In the genomic region with DNA sequence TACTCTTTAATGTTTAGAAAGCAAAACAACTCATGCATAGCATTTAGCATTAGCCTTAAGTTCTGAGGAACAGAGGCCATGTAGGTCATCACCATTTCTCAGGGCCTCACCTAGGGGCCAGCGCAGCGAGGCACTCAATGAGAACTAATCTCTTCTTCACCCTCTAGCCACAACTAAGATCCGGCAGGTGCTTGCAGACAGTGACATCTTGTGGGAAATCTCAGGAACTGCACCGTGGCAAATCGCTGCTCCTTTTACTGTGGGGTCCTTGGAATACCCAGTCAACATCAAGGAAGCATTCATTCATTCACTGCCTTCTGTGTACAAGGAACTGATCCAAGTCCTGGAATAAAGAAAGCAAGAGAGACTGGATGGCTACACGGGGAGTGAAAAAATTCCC, we compare ENCODE assay signal across 8 mouse cellular contexts. TPM values are rescaled to one million over a fixed set of nuclear protein-coding genes. Genes with fewer than 3 reads are reported as not detected.
DNase-seq lines count a peak whose midpoint lies in the region; ATAC-seq and TF ChIP-seq lines count a peak whose summit lies in the region.

No protein-coding gene starts in this region.

- no peaks in the 10 kb centered on the region for H3K36me3 ChIP-seq in hindbrain, embryonic 10.5 days
- H3K36me3 ChIP-seq in hindbrain, embryonic 13.5 days = no peaks in the 10 kb centered on the region
- no peaks in the 10 kb centered on the region for H3K36me3 ChIP-seq in forebrain, embryonic 10.5 days (replicated peaks)
- no peaks in the 10 kb centered on the region for H3K36me3 ChIP-seq in hindbrain, embryonic 14.5 days (replicated peaks; ENCODE audit: control insufficient read depth, insufficient read depth)
- no peaks in the 10 kb centered on the region for H3K36me3 ChIP-seq in midbrain, embryonic 14.5 days (ENCODE audit: control insufficient read depth, insufficient read depth, low read length)
- H3K36me3 ChIP-seq in spleen, adult 2 months (ENCODE audit: control insufficient read depth, insufficient read depth, low read length) = no peaks in the 10 kb centered on the region

- H3K27ac ChIP-seq in hindbrain, embryonic 10.5 days = no peak overlapping the region
- H3K27ac ChIP-seq in hindbrain, embryonic 13.5 days = no peak overlapping the region
- H3K27ac ChIP-seq in forebrain, embryonic 10.5 days = no peak overlapping the region
- H3K27ac ChIP-seq in hindbrain, embryonic 14.5 days = no peak overlapping the region
- H3K27ac ChIP-seq in midbrain, embryonic 14.5 days (replicated peaks; ENCODE audit: low read depth, low read length) = no peak overlapping the region
- no peak overlapping the region for H3K27ac ChIP-seq in spleen, adult 2 months (ENCODE audit: insufficient read depth, low read length)

- peak; percentile 85; the same call in 1 of the 2 replicates for TF ChIP-seq CTCF in spleen, adult 2 months (IDR thresholded peaks at IDR 0.05; ENCODE audit: extremely low read depth, insufficient read depth, insufficient read length, insufficient replicate concordance)

- H3K4me1 ChIP-seq in hindbrain, embryonic 10.5 days (replicated peaks) = peaks cover 17% of the 10 kb centered on the region
- H3K4me1 ChIP-seq in hindbrain, embryonic 13.5 days (replicated peaks) = peaks cover 8% of the 10 kb centered on the region
- H3K4me1 ChIP-seq in forebrain, embryonic 10.5 days = peaks cover 19% of the 10 kb centered on the region
- peaks cover 2% of the 10 kb centered on the region for H3K4me1 ChIP-seq in hindbrain, embryonic 14.5 days (replicated peaks; ENCODE audit: control insufficient read depth, insufficient read depth, low read length)
- no peaks in the 10 kb centered on the region for H3K4me1 ChIP-seq in midbrain, embryonic 14.5 days (ENCODE audit: control insufficient read depth, insufficient read depth, low read length)
- no peaks in the 10 kb centered on the region for H3K4me1 ChIP-seq in spleen, adult 2 months (ENCODE audit: control insufficient read depth, insufficient read depth, insufficient read length)

- no peak for TF ChIP-seq POLR2A in spleen, adult 2 months (IDR thresholded peaks at IDR 0.05; ENCODE audit: low read depth, low read length)

- ATAC-seq in hindbrain, embryonic 13.5 days (ENCODE audit: low FRiP score) = no peak
- no peak for ATAC-seq in hindbrain, embryonic 14.5 days (ENCODE audit: low FRiP score)
- ATAC-seq in midbrain, embryonic 14.5 days (ENCODE audit: low FRiP score, low TSS enrichment) = peak; percentile 46; the same call in 1 of the 2 replicates

- no peaks in the 10 kb centered on the region for H3K9me3 ChIP-seq in hindbrain, embryonic 10.5 days
- H3K9me3 ChIP-seq in hindbrain, embryonic 13.5 days = no peaks in the 10 kb centered on the region
- H3K9me3 ChIP-seq in forebrain, embryonic 10.5 days = no peaks in the 10 kb centered on the region
- H3K9me3 ChIP-seq in hindbrain, embryonic 14.5 days (ENCODE audit: control insufficient read depth, low read length) = no peaks in the 10 kb centered on the region
- no peaks in the 10 kb centered on the region for H3K9me3 ChIP-seq in midbrain, embryonic 14.5 days (ENCODE audit: control insufficient read depth, low read length)

- DNase-seq in hindbrain, embryonic 10.5 days (ENCODE audit: low spot score) = peak; percentile 81
- peak; percentile 88 for DNase-seq in brain, adult 2 months (ENCODE audit: low read depth, low spot score)
- DNase-seq in forebrain, embryonic 10.5 days (ENCODE audit: extremely low spot score, low spot score) = peak; percentile 76
- DNase-seq in hindbrain, embryonic 14.5 days (ENCODE audit: low spot score) = peak; percentile 86
- peak; percentile 73 to 80 for DNase-seq in left cerebral cortex, postnatal 25 days (ENCODE audit: low spot score in 2 of 2)
- peak; percentile 90 for DNase-seq in midbrain, embryonic 14.5 days
- peak; percentile 31 to 58 for DNase-seq in spleen, adult 2 months (ENCODE audit: low read depth in 1 of 2, low spot score in 2 of 2)

- intact Hi-C loops in left cerebral cortex, postnatal 25 days (cut with DNase I) = loop anchor here (1.0 to 5.0 kb wide), 4 partner anchors 91 to 146 kb away; a partner anchor contains a TSS

- 3% methylated on average over 6 of the region's 6 CpGs for WGBS in hindbrain, embryonic 10.5 days
- WGBS in hindbrain, embryonic 13.5 days = 3% methylated on average over 6 of the region's 6 CpGs
- WGBS in forebrain, embryonic 10.5 days = 2% methylated on average over 6 of the region's 6 CpGs
- WGBS in hindbrain, embryonic 14.5 days = 3% methylated on average over 6 of the region's 6 CpGs
- WGBS in midbrain, embryonic 14.5 days = 3% methylated on average over 6 of the region's 6 CpGs
- 6% methylated on average over 6 of the region's 6 CpGs for WGBS in spleen, adult 2 months

- H3K27me3 ChIP-seq in hindbrain, embryonic 10.5 days (ENCODE audit: insufficient read depth, poor library complexity, severe bottlenecking) = peaks cover 72% of the 10 kb centered on the region
- peaks cover 61% of the 10 kb centered on the region for H3K27me3 ChIP-seq in hindbrain, embryonic 13.5 days
- H3K27me3 ChIP-seq in forebrain, embryonic 10.5 days (ENCODE audit: poor library complexity, severe bottlenecking) = peaks cover 63% of the 10 kb centered on the region
- H3K27me3 ChIP-seq in hindbrain, embryonic 14.5 days (ENCODE audit: control insufficient read depth, insufficient read depth, low read length) = peaks cover 35% of the 10 kb centered on the region
- H3K27me3 ChIP-seq in midbrain, embryonic 14.5 days (ENCODE audit: control insufficient read depth, insufficient read depth, low read length) = peaks cover 24% of the 10 kb centered on the region
- no peaks in the 10 kb centered on the region for H3K27me3 ChIP-seq in spleen, adult 2 months (ENCODE audit: control insufficient read depth, insufficient read depth, low read length)

- H3K9ac ChIP-seq in hindbrain, embryonic 13.5 days = no peak overlapping the region
- H3K9ac ChIP-seq in hindbrain, embryonic 14.5 days = no peak overlapping the region
- no peak overlapping the region for H3K9ac ChIP-seq in midbrain, embryonic 14.5 days (replicated peaks; ENCODE audit: low read length)

- H3K4me3 ChIP-seq in hindbrain, embryonic 10.5 days = no peak overlapping the region
- no peak overlapping the region for H3K4me3 ChIP-seq in hindbrain, embryonic 13.5 days
- no peak overlapping the region for H3K4me3 ChIP-seq in forebrain, embryonic 10.5 days
- no peak overlapping the region for H3K4me3 ChIP-seq in hindbrain, embryonic 14.5 days (replicated peaks; ENCODE audit: low read length)
- H3K4me3 ChIP-seq in midbrain, embryonic 14.5 days (replicated peaks; ENCODE audit: low read depth, low read length) = no peak overlapping the region
- no peak overlapping the region for H3K4me3 ChIP-seq in spleen, adult 2 months (ENCODE audit: extremely low read depth, insufficient read depth, insufficient read length)

- H3K4me2 ChIP-seq in hindbrain, embryonic 13.5 days = no peak overlapping the region
- no peak overlapping the region for H3K4me2 ChIP-seq in hindbrain, embryonic 14.5 days (replicated peaks)
- no peak overlapping the region for H3K4me2 ChIP-seq in midbrain, embryonic 14.5 days (ENCODE audit: low read length)

RNA-seq across cellular contexts. Expression of a gene that starts 7.1 kb away (rescaled TPM):
- 13.4 and 14.3 TPM in 2 replicates for polyA plus RNA-seq in hindbrain, embryonic 10.5 days (2016; fragmentation: Nextera tagmentation; extraction: Ambion mirVana)
- 2.3 and 3.0 TPM in 2 replicates for polyA plus RNA-seq in hindbrain, embryonic 13.5 days (2015; fragmentation: Nextera tagmentation; extraction: Ambion mirVana)
- polyA plus RNA-seq in forebrain, embryonic 10.5 days (2016; fragmentation: Nextera tagmentation; extraction: Ambion mirVana) = 11.4 and 11.6 TPM in 2 replicates
- polyA plus RNA-seq in hindbrain, embryonic 14.5 days (2014; fragmentation: Nextera tagmentation; extraction: Ambion mirVana) = 1.8 and 2.6 TPM in 2 replicates
- 10 to 100 TPM; 77.4 to 92.2 TPM for total RNA-seq in left cerebral cortex, postnatal 25 days (2021)
- 1.9 and 2.8 TPM in 2 replicates for polyA plus RNA-seq in midbrain, embryonic 14.5 days (2014; fragmentation: Nextera tagmentation; extraction: Ambion mirVana)
- polyA plus RNA-seq in spleen, adult 2 months (2012; rRNA removed) = 3.9 and 7.8 TPM in 2 replicates

RNA-seq across cellular contexts. Expression of a gene that starts 40.8 kb away (rescaled TPM):
- 2.1 and 2.2 TPM in 2 replicates for polyA plus RNA-seq in hindbrain, embryonic 10.5 days (2016; fragmentation: Nextera tagmentation; extraction: Ambion mirVana)
- polyA plus RNA-seq in hindbrain, embryonic 13.5 days (2015; fragmentation: Nextera tagmentation; extraction: Ambion mirVana) = 3.4 and 4.1 TPM in 2 replicates
- polyA plus RNA-seq in forebrain, embryonic 10.5 days (2016; fragmentation: Nextera tagmentation; extraction: Ambion mirVana) = 1.5 and 2.5 TPM in 2 replicates
- polyA plus RNA-seq in hindbrain, embryonic 14.5 days (2014; fragmentation: Nextera tagmentation; extraction: Ambion mirVana) = 5.0 TPM in 2 replicates
- 100 to 1,000 TPM; 105 to 121 TPM for total RNA-seq in left cerebral cortex, postnatal 25 days (2021)
- 6.2 and 9.0 TPM in 2 replicates for polyA plus RNA-seq in midbrain, embryonic 14.5 days (2014; fragmentation: Nextera tagmentation; extraction: Ambion mirVana)
- 65.8 and 93.7 TPM in 2 replicates for polyA plus RNA-seq in spleen, adult 2 months (2012; rRNA removed)

RNA-seq across cellular contexts. Expression of a gene that starts 46.5 kb away (rescaled TPM):
- 0.76 and 1.8 TPM in 2 replicates for polyA plus RNA-seq in hindbrain, embryonic 10.5 days (2016; fragmentation: Nextera tagmentation; extraction: Ambion mirVana)
- 6.0 and 7.0 TPM in 2 replicates for polyA plus RNA-seq in hindbrain, embryonic 13.5 days (2015; fragmentation: Nextera tagmentation; extraction: Ambion mirVana)
- 0.91 and 1.1 TPM in 2 replicates for polyA plus RNA-seq in forebrain, embryonic 10.5 days (2016; fragmentation: Nextera tagmentation; extraction: Ambion mirVana)
- polyA plus RNA-seq in hindbrain, embryonic 14.5 days (2014; fragmentation: Nextera tagmentation; extraction: Ambion mirVana) = 9.1 and 11.8 TPM in 2 replicates
- total RNA-seq in left cerebral cortex, postnatal 25 days (2021) = 100 to 1,000 TPM; 323 to 339 TPM
- 9.6 and 15.1 TPM in 2 replicates for polyA plus RNA-seq in midbrain, embryonic 14.5 days (2014; fragmentation: Nextera tagmentation; extraction: Ambion mirVana)
- polyA plus RNA-seq in spleen, adult 2 months (2012; rRNA removed) = 0.13 TPM in 2 replicates
